Mouse (Mus musculus) spleen, postnatal 4 days (tissue): ENCODE measurements around the gene Morc2a.
"Not testable (repeated sequence)": the region's sequence is repeated elsewhere in the genome, so short reads cannot be mapped to it uniquely, and the experiment has no call there.

Experiments used
- DNase-seq, 2 experiments: peaks; one replicate each; pipeline ENCODE4 v3.0.0; 2022; ENCODE audit warnings: low spot score in 2 of 2

Morc2a gene

DNA sequence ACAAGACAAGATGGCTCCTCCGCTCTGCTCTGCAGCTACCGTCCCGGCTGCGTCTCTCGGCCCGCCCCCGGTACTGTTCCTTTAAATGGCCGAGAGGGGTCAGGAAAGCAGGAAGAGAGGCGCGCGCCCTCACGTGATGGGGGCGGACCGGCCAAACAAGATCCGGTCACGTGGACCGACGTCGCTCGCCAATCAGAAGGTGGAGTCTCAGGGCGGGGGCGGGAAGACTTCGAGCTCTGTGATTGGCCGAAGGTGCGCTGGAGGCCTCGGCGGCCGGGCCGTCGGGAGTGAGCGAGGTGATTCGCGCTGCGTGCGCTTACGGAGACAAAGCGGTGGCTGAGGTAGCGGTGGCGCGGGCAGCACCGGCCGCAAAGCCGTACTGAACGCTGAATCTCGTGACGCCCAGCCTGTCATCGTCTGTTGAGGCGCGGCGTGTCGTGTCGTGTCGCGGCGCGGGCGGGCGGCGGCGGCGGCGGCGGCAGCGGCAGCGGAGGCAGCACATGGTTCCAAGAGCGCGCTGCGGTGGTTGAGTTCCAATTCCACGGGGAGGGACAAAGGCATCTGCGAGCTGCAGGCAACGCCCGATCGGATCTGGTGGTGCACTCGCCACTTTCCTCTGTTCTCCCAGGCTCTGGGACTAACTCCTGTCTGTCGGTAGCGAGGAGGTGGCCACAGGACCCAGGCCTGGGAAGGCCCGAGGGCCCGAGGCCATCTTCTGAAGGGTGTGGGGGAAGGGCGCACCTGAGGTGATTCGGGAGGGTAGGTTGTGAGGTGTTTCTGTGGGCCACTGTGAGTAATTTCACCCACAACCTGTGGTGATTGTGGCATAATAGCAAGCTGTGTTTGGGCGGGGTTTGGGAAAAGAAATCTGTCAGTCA is at the start of gene Morc2a:
Gene Morc2a (plus strand): TSS at position 228 of the 878 bp plus-strand sequence.
- peak; percentile 94 to 96 for DNase-seq

DNA sequence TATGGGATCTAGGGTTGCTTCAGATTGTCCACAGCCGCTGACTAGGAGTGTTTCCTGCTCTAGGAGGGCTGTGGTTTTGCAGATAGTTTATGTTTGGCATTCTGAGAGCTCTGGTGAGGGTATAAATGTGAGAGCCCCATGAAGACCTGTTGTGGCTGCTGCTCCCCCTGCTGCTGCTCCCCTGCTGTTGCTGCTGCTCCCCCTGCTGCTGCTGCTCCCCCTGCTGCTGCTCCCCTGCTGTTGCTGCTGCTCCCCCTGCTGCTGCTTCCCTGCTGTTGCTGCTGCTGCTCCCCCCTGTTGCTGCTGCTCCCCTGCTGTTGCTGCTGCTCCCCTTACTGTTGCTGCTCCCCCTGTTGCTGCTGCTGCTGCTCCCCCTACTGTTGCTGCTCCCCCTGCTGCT is 47.0 kb upstream of the Morc2a start:
- not testable (repeated sequence) for DNase-seq

DNA sequence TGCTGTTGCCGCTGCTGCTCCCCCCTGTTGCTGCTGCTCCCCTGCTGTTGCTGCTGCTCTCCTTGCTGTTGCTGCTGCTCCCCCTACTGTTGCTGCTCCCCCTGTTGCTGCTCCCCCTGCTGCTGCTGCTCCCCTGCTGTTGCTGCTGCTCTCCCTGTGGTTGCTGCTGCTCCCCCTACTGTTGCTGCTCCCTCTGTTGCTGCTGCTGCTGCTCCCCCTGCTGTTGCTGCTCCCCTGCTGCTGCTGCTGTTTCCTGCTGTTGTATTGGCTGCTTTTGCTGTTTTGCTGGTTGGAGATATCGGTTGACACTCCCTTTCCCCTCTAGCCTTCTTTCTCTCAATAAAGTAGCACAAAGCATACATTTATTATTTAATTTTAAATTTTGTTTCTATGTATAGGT is 46.3 kb upstream of the Morc2a start:
- not testable (repeated sequence) for DNase-seq

DNA sequence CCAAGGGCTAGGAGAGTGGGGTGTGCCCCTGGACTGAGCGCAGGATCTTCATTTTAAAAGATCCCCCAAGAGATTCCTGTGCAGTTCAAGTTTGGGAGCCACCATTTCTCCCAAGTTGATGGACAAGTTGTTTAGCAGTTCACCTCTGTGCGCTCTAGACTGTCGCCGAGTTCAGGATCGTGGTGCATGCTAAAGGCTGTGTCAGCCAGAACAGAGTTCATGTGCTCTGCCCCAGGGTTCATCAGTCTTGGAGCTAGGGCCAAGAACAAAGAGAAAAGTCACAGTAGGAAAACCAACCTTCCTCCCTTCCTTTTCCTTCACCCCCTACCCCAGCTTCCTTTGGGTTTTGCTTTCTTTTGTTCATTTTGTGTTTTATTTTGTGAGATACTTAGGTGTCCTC is 42.5 kb upstream of the Morc2a start:
- DNase-seq, result no peak

DNA sequence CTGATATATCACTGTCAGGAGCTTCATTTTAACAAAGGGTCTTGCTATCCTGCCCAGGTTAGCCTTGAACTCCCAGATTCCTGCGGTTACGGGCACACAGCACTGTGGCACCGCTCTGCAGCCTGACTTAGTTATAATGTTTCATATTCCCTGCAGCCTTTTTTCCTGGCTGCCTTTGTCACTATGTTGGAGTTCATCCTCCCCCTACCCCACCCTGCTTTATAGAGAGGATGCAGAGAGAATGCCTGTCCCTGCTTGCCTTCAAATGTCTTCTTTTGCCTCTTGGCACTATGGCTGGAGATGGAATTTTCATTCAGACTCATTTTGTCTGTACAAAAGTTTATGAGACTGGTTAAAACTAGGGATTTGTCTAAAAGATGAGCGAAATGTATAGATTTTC is 33.4 kb upstream of the Morc2a start:
- no peak for DNase-seq

DNA sequence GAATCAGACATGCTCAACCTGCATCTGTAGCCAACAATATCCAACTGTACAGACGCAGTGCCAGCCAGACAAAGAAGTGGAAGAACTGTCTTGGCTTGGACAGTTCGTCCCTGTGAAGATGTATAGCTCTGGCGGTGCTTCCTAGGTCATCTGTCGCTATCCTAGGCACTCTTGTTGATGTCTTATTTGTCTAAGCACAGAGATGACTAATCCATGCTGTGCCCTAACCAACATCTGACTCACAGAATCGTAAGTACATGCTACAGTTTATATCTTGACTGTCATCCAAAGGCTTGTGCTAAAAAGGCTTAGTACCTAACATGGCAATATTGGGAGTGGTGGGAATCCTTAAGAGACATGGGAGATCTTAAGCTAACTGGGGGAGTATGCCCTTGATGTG is 26.2 kb upstream of the Morc2a start:
- no peak for DNase-seq

DNA sequence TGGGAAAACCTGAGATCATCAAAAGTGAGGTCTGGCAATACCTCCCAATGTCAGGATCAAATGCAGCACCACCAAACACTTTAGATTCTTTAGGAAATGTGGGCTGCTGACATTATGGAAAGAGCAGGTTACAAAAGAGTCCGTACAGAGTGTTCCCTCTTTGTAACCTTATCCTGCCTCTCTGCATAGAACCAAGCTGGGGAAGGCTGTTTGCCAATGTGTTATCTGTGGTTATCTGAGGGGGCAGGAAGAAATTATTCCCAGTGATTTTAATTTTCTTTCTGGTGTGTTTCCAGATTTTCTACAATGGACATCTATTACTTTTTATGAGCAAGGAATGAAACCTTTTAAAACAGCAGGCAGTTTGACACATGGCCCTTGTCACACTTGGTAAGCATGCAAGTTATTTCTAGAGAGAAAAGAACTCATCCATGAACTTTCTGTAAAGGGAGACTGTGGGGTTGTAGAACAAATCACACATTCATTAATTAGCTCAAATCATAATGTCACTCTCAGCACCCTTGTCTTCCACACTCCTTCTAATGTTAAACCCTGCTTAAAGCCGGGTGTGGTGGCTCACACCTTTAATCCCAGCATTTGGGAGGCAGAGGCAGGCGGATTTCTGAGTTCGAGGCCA is 24.5 kb upstream of the Morc2a start:
- DNase-seq, result no peak

DNA sequence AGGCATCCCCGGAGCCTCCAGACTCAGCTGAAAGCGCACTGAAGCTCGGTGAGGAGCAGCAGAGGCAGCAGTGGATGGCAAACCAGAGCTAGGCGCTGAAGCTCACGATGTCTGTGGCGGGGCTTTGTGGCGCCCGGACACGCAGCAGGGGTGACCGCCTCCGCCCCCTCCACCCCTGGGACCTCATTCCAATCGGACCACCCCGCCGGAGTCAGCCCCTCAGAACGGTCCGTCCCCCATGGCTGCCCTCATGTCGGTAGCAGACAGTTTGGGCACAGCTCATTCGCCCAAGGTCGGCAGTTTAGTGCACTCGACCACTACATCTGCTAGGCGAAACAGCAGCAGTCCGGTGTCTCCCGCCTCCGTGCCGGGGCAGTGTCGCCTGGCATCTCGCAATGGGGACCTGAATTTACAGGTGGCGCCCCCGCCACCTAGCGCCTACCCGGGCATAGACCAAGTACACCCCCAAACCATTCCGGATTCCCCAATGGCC is 19.9 kb upstream of the Morc2a start:
- DNase-seq, result no peak

DNA sequence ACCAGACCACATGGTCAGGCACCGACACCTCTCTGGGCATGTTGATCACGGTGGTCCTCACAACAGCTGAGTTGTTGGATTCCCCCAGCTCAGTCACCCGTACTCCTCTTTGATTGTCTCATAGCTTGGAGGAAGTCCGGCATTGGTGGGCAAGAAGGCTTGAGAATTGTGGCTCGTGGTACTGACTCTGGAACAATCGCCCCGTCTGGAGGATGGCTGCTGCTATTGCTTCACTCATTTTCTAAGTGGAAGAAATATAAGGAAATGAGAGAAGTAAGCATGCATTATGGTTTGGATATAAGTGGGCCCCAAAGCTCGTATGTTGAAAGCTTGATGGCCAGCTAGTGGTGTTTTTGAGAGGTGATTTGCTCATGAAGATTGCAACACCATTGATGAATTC is 15.7 kb upstream of the Morc2a start:
- not testable (repeated sequence) for DNase-seq

DNA sequence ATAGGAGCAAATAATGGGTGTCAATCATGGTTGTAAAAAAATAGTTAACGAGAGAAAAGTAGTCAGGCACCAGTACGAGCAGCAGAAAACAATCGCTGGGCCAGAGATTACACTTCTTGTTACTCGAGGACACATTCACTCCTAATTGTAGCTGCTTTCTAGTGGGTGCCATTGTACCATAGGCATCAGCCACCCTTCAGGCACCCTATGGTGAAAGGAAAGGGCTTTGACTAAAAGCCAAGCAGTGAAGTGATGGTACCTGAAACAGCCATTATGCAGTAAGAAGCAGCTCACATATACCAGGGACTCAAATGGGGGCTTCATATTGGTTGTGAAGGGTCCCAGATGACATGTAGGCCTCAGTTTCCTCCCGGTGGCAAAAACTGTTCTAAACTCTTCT is 1.3 kb upstream of the Morc2a start:
- DNase-seq, result no peak

DNA sequence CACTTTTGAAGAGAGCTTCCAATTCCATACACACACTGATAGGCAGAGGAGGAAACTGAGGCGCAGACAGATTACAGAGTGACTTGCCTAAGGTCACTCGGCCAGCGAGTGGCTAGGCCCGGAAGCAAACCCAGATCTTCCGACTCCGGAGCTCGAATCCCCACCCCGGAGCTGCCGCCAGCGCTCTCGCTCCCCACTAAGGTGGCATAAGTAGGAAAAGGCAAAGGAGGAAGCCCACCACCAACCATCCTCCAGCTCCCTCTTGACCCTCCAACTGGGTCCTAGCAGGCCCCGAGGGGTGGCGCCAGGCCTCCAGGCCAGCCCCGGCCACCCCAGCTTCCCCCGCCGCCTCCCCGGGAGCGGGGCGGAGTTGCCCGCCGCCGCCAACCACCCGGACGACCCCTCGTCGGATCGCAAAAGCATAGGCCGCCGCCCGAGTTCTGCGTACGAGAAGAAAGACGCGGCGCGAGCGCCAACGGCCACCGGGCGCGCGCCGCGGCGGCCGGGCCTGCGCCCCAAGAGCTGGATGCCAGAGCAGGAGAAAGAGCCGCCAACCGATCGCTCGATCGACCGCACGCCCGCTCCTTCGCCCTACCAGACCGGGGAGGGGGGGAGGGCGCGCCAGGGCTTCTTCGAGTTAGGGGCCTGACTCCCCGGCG is 557 bp upstream of the Morc2a start:
- no peak for DNase-seq

DNA sequence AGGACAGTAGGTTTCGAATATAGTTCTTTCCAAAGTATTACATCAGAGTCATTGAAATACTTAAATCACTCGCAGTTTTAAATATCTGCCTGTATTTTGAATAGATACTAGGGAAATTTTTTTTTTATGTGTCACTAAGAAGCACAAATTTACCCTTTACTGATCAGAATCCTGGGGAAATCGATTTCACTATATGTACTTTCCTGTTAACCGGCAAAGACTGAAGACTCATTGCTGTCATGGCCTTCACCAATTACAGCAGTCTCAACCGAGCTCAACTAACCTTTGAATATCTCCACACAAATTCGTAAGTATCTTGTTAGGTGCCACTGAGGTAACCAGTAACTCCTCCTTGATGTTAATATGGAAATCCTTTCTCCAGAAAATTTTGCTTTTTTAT is 1.1 kb downstream of the Morc2a start:
- no peak for DNase-seq

DNA sequence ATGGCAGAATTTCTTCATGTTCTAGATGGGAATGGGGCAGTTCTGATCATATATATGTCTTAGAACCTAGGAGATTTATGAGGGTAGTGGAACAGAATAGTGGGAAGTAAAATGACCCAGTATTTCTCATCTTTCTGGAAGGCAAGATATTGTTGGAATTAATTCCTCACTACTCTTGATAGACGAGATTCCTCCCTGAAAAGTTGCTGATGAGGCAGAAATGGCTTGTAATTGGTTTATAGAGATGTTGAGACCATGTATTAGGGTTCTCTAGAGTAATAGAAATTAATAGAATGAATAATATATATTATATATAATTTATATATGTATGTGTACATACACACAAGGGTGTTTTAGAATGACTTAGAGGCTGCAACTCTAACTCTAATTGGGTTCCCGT is 13.0 kb downstream of the Morc2a start:
- no peak for DNase-seq

DNA sequence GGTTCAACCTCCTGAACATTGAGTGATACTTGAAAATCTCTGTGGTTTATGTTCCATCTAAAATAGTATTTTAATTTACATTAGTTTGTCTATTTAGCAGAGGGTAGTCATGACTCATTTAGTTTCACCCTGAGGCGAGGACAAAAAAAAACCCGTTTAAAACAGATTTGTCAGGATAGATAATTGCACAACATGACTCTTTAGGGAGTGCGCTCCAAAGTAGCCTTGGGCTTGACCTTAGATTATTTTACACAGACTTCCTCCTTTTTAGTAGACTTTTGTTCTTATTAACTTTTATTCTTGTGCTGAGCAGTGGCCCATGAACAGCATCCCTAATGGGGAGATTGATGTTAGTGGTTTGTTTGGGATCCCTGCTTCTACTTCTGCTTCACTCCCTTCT is 18.5 kb downstream of the Morc2a start:
- DNase-seq, result no peak

DNA sequence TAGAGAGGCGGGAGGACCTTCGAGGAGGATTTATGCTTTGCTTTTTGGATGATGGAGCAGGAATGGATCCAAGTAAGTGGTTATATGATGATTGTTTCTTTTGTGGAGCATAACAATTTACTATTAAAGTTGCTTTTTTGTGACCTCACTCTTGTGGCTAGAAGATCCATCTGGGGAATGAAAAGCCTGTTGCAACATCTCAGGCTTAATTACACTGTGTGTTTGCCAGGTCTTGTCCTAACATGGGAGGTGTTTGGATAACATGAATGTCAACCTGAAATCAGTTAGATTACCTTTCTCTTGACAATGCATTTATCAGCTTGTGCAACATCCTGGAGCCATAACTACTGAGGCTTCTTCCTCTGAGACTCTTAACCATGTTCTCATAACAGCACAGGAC is 19.8 kb downstream of the Morc2a start:
- DNase-seq, result no peak

DNA sequence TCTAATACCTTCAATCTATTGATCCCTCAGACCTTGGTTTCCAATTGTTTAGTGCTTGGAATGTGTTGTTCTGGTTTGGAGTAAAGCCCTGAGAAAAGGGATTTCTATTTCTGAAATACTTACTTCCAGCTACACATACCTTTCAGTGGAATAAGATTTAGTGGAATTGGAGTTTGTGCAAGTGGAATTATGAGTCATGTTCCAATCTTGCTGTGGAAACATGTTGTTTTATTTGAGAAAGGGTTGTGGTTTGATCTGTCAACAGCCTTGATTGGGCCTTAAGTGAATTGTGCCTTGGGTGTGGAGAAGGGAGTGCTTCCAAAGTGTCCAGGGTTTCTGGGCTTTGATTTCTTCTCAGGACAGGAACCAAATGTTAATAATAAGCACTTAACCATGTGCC is 20.9 kb downstream of the Morc2a start:
- DNase-seq, result no peak

DNA sequence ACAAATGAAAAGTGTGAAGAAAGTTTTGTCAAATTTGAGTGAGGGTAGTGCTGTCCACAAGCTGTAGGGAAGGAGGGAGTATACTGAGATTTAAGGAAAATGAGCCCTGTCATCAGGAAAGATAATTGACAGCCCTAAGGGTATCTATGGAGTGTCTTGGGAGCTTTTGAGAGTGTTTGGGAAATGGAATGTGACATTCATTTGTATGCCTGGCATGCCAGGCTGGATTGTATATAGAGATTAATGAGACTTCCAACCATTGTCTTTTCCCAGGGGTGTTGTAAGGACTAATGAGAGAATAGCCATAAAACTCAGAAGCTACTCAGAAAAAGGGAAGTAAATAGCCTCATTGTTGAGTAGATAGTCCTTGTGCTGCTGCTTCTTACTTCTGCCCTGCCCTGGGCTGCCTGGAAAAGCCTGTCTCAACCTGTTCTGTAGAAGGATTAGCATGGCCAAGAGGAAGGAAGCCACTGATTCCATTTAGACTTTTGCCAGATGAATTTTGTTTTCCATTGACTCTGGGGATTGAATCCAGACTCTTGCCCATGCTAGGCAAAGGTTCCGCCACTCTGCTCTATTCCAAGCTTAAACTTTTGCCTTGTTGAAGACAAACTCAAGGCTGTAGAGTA is 22.1 kb downstream of the Morc2a start:
- no peak for DNase-seq

DNA sequence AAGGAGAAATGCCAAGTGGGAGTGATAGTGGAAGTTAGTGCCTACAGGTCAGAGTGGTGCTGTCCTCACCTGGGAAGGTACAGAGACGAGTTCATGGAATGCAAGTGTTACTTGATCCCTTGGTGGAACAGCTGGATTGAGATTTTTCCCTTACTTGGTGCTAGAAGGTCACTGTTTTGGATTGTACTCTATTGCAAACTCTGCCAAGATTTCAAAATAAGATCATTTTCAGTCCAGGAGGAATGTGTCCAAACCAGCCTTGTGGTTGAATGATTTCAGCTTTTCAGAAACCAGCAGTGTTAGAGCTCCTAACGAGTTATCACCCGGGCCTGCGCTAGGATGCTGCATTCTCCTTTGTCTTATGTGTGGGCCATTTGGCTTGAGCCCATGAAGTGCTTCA is 25.6 kb downstream of the Morc2a start:
- no peak for DNase-seq

DNA sequence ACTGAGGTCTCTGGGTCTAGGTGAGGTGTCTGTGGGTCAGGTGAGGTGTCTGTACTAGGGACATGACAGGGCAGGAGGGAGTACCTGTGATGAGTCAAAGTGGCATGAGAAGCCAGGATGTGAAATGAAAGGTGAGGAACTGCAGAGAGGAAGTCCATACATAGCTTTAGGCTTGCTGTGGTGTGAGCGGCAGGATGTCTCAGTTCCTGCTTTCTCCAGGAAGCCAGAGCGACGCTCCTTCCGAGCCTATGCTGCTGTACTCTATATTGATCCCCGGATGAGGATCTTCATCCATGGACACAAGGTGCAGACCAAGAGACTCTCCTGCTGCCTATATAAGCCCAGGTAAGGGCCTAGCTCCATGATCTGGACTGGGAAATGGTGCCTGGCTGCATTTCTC is 27.4 kb downstream of the Morc2a start:
- no peak for DNase-seq

DNA sequence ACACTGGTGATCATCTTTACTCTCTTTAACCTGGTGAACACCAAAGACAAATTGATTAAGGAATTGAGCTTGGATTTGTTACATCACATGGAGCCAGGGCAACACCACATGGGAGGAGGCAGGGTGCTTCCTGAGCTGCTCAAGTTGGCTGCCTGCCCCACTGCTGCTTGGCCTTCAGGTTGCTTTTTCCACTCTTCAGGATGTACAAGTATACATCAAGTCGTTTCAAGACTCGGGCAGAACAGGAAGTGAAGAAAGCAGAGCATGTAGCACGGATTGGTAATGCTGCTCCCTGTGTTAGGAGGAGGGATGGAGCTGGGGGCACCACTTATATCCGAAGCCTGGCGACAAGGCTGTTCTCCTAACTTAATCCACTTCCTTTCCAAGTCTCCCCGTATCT is 28.2 kb downstream of the Morc2a start:
- DNase-seq, result peak in 1 of 2 experiments; percentile 40

DNA sequence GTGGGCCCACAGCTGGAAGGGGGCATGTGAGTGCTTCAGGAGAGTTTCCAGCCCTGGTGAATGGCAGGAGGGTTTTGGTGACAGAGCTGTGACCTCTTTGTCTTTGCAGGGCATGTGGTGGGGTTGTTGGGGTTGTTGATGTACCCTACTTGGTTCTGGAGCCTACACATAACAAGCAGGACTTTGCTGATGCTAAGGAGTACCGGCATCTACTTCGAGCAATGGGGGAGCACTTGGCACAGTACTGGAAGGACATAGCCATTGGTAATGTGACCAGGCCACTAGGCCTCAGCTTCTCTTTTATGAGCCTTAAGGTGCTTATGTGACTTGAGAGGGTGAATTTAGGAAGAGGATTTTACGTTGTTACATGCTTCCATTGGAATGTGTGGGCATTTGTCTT is 30.8 kb downstream of the Morc2a start:
- peak in 1 of 2 experiments; percentile 34 for DNase-seq

DNA sequence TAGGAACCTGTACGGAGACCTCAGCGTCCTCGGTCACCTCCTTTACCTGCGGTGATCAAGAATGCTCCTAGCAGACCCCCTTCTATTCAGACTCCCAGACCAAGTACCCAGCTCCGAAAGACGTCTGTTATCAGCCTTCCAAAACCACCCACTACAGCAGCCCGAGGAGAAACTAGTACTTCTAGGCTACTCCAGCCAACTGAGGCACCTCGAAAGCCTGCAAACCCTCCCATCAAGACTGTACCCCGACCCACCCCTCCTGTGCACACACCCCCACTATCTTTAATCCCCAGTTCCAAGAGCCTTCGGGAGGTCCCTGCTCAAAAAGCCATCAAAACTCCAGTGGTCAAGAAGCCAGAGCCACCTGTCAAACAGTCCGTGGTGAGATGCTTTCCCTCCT is 34.7 kb downstream of the Morc2a start:
- DNase-seq, result no peak
